Mouse (Mus musculus) erythroid progenitor cell, adult 5-6 weeks (primary cell): ENCODE measurements around the gene Ptprt. TPM values are rescaled to one million over a fixed set of nuclear protein-coding genes. Genes with fewer than 3 reads are reported as not detected.

Source experiments
- ATAC-seq: replicated peaks from 2 replicates; pipeline ENCODE4 v1.8.0; 2016; ENCODE audit warnings: moderate number of reproducible peaks, mild to moderate bottlenecking, moderate TSS enrichment, inconsistent platforms; ENCODE audit not compliant: poor library complexity, low FRiP score, severe bottlenecking
- total RNA-seq, 2 experiments: library from RNA; stranded (forward) in 1 of 2; stranded (reverse) in 1 of 2; fragments of 150-400 nt in 1 of 2; fragments of 186-747, 209-891 nt in 1 of 2; gene quantifications; 2 replicates each; pipeline versions ENCODE4 v1.2.3 to v1.2.4; 2015 to 2017; ENCODE audit warnings: low replicate concordance in 2 of 2

The Ptprt gene
- total RNA-seq, 2 experiments from 2014 or later, result not detected

DNA sequence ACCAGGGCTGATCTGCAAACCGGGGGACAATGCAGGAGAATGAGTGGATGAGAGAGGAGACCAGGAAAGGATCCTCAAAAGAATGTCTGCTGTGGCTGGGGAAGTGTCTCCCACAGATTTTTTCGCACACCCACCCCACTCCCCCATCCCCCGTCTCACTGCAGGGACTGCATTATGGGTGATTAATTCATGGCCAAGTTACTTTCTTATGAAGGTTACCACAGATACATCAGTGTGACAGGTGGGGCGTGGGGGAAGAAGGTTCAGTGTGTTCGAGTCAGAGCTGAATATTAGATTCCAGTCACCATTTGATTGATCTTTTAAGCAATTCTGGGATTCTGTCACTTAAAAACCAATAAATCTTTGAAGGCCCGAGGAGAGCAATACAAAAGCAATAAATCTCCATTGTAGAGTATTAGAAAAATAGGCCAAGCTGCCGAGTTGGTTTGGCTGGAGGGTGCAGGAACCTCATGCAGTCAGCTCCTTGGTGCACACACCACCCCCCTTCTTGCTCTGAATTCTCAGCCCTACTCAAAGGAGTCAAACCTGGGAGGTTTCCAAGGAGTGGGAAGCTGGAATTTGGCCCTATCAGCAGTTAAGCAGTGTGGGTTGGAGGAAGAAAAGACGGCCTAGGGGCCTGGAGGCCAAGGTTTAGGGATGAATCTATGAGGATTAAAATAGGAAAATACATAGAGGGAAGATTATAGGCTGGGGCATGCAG is 854.5 kb downstream of the Ptprt start:
- ATAC-seq, result no peak

DNA sequence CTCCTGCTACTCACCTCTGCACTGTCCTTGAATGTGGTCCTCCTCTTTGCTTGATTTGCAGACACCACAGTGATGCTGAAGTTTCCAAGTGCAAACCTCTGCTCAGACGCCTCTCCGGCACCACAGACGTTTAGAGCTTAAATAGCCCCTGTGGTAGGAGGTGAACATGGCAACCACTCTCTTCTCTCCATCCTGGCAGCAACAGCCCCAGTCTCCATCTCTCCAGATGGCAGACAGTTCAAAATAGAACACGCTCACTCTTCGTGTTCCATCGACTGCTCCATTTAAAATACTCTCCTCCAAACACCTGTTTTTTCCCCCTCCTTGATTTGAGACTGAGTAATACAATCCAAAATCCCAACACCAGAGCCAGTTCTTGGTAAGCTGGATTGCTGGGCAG is 861.0 kb downstream of the Ptprt start:
- ATAC-seq, result no peak

DNA sequence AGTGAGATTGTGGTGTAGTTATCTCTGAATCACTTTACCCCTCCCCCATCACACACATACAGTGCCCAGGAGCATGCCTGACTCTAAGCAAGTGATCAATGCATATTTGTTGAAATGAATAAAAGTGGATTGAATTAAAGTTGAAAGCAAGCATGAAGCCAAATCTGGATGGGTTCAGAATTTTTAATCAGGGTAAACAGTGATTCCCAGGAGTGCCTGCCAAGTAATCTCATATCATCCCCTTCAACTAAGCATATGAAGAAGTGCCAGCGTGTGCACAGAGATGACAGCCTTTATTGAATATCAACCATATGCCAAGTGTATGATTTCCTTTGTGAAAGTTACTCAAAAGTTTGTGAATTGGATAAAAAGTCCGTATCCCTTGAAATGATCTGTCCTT is 893.4 kb downstream of the Ptprt start:
- ATAC-seq, result no peak

DNA sequence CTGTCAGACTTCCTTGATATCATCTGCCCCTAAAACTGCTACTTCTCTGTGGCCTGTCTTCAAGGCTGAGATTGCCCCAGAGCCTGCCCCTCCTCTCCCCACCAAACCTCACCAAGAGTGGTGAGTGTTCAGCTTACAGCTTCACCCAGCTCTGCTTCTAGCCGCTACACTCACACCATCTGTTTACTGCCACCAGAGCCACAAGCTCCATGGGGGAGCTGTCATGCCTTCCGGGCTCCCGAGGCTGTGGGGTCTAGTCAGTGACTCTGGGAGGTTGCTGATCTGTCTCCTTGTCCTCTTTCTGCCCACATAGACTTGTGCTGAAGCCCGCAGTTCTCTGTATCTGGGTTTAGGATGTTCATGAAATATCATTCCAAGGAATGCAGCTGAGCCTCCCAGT is 947.9 kb downstream of the Ptprt start:
- ATAC-seq, result no peak

DNA sequence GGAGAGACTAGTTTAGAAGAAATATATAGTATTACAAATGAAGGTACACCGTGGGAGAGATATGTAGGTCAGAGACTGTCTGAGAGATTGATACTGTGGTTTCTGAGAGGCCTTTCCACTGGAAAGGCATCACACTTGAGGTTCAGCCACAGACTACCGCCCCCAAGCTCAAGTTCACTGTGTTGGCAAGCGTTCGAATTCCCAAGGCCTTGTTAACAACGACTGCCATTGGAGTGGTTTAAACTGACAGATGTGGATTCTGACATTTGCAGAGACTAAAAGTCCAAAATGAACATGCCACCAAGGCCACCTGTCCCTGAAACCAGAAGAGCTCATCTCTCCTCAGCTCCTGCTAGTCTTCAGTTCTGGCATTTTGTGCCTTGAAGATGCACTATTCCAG is 951.6 kb downstream of the Ptprt start:
- no peak for ATAC-seq

DNA sequence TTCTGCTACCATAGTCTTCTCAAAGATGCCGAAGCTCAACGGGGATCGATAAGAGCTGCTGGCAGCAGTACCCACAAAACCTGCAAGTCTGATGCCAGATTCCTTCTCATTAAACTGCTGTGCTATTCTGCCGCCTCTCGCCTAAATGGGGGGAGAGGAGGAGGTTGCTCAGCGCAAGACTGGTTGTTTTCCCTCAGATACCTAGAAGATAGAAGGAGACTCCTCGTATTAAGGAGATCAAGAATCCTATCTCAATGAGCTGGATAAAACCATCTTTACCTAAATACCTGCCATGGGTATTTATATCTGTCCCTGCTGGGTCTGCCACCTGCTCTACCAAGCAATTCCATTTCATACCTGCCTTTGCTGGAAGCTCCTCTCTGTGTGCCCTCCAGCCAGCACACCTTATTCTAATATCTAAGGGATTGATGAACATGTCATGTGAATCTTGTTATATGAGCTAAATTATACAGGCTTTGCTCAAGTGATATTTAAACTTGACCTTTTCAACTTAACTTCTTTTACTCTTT is 954.5 kb downstream of the Ptprt start:
- ATAC-seq, result no peak

DNA sequence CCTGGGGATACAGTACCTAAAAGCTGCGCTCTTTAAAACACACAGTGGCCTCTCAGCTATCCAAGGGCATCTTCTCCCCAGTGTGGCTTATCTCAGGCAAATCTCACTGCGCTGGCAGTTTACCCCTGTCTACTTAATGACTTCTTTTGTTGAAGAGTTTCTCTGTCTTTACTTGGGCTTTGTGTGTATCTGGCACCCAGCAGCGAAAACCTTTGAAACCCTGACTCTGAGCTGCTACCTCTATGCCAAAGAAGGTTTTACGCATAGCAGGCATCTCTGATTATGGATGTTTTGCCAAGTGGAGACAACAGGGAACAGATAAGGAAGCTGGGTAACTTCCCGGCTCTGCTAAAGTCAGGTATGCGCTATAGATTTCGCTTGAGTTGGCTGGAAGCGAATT is 956.1 kb downstream of the Ptprt start:
- ATAC-seq, result no peak

DNA sequence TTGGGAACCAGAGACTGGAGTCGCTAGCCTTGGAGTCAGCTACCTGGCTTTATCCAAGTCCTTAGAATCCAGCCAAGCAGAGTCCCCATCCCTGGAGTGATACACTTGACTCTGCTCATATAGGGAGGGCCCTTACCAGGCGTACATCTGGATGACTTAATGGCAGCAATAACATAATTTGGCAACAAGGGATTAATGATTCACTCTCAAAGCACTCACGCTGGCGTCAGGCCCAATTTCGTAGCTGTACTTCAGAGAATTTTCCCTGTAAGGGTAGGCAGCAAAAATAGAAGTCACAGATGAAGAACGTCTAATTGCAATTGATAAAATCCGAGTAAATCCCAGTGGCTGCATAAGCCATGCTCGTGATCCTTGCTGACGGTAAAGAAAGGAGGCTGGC is 956.5 kb downstream of the Ptprt start:
- ATAC-seq, result no peak

DNA sequence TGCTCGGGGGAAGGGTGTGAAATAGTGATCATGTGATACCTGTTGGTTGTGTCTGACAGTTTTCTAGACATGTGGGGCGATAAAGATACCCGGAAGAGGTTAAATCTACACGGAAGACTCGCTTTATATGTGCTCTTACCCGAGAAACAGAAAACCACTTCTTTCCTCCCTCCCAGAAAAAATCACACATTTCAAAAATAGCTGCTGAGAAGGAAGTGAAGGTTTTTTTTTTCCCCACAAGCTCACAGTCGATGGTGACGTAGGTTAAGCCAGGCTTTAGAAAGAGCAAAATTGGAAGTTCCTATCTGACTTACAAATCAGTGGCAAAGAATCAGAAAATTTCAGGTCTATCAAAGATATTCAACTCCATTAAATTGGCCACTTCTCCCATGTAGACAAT is 965.1 kb downstream of the Ptprt start:
- no peak for ATAC-seq

DNA sequence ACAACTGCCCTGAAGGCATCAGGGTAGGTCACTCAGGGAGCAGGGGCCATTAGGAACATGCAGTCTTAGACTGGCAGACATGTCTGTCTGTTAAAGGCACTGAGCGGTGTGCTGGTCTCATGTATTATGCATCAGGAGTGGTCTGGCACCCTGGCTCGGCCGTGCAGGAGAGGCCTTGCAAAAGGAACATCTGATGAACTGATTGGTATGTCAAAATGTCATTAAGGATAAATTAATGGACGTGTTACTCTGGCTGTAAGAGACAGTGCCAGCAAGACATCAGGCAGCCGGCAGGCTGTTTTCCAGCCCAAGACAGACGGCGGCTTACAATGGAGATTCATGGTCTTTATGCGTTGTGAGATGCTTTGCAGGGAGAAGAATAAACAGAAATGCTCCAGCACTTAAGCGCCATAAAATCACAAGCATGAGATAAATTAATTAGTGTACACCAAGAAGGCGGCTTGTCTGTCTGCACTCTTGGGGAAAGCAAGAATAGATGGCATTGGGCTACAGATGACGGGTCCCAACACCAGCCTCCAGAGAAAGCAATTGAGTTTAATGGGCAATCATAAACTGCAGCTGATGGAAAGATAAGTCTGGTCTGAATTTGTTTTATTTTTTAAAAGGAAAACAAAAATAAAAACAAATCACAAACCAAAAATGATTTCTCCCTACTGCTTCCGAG is 992.5 kb downstream of the Ptprt start:
- ATAC-seq, result no peak

DNA sequence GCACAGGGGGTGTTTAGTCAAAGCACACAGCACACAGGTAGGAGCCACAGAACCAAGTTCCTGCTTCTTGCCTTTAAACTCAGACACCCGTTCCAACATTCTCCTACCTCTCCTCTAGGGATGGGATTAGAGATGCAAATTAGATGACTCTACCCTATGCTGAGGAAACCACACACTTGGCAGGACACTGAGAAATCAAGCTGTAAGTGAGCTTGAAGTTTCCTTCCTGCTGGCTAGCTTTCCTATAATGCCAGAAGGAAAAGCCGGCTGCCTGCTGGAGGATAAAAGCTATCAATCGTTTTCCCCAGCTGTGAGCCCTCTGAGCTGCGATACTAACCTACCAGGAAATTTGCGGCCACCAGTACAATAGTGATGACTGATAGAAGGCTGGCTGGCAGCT is 999.0 kb downstream of the Ptprt start:
- ATAC-seq, result no peak

DNA sequence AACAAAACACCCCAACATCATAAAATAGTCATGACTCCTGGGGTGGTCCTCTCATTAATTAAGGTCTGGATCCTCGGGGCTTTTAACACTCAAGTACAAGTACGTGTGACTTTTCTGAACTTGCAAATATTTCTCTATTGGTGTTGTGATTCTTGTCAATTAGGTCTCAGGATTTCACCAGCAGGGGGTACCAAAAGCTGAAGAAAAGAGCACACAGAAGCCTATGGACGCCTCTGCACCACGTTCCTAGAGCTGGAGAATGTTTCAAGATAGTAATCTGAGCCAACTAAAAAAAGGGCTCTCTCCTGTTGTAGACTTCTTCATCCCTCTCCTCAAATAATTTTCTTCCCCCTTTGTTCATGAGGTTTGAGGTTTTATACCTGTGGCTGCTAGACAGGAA is 1000.1 kb downstream of the Ptprt start:
- no peak for ATAC-seq

DNA sequence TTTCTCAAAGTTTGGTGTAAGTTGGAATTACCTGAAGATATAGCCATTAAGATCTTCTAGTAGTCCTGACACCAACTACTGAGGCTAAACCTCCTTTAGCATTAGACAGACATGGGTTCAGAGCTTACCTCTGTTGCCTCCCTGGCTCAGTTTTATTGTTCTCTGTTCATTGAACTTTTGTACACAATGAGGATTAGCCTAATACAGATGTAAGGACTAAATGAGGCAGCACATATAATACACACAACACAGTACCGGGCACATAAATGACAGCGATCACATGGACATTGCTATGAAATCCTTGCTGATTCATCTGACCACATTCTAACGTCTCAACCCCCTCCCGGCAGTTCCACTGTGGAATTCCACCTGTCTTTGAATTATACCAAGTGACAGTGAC is 1003.9 kb downstream of the Ptprt start:
- ATAC-seq, result no peak

DNA sequence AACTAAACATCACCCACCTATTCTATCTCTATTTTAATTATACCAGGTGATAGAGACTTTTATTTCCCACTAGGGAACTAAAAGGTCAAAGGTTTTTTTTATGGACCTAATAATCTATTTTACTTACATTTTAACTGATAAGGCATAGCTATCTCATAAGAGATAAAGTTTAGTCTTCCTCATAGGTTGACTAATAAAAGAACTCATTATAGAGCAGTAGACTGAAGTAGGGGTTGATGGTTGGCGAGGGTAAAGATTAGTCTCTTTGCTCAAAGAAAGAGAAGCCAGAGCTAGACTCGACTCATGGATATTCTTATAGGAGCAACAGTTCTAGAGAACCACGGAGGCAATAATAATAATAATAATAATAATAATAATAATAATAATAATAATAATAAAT is 1004.3 kb downstream of the Ptprt start:
- no peak for ATAC-seq

DNA sequence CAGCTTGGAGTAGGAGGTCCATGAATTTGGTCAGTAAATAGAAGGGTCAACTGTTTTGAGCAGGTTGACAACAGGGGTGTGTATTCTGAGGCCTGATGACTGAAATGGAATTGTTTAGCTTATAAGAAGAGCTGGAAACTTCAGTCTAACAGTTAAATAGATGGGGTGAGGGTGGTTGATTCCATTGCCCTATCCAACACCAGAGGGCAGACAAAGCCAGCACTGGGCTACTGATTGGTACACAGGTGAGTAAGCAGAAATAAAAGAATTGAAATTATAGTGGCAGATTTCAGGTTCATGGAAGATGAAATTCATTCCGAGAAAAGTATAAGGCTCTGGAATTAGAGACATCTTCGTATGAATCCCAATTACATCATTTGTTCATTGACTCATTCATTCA is 1020.1 kb downstream of the Ptprt start:
- ATAC-seq, result no peak

DNA sequence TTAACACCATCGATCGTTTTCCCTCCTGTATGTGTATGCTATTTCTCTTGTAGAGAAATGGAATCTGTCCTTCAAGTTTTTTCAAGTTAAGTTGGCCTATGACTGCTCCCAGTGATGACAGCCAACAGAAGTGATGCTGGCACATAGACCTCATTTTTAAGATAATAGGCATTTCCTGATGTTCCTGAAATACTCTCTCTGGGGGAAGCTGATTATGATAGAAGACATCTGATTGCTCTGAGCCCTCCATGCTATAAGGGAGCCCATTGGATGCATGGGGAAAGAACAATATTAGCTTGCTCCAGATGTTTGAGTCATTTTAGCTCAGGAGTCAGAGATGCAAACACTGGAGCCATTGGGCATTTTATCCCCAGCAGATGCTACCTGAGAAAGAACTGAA is 1026.9 kb downstream of the Ptprt start:
- no peak for ATAC-seq

DNA sequence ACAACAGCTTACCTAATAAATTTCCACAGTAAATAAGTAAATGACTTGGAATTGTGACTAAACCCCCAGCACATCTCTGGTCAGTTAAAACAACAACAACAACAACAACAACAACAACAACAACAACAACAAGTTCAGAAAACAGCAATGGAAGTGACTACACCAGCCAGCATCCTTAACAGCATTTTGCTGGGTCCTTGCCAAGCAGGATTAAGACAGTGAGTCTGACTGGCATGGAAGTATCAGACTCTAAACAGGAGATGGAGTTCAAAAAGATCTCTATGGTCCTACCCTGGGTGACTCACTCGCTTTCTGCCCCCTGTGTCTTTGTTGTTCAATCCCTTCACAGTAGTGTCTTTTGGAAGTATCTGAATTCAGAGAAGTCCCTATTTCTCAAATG is 1035.1 kb downstream of the Ptprt start:
- no peak for ATAC-seq

DNA sequence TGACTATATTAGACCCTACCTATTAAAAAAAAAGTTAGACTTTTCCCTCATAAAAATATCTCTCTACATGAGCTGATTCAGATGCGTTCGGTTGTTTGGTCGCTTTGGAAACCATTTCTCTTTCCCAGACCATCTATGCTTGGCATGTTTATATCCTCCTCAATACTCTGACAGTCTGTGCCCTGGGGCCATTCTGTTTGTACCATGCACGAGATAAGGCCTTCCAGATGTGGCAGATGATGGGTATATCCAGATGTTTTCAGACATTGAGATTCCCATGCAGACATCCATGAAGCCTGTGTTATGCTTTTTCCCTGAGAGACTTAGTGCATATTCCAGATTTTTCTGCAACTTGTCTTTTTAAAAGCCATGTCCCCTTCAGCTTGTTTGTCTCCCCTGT is 1052.5 kb downstream of the Ptprt start:
- no peak for ATAC-seq

DNA sequence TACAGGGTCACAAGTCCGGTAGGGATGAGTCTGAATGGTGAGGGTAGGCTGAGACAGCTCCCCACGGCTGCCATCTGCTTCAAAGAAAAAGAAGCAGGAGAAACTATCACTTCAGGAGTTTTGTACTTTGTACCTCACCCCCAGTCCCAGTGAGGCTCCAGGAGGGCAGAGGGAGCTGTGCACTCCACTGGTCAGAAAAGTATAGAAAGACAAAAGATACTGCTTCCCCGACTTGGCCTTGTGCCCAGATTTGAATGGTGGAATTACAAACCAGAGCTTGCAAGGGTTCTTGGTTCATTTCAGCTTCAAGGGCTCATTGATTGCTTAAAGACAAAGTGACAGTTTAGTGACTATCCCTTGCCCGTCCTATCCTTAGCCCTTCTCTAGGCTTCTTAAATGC is 1053.6 kb downstream of the Ptprt start:
- ATAC-seq, result no peak

DNA sequence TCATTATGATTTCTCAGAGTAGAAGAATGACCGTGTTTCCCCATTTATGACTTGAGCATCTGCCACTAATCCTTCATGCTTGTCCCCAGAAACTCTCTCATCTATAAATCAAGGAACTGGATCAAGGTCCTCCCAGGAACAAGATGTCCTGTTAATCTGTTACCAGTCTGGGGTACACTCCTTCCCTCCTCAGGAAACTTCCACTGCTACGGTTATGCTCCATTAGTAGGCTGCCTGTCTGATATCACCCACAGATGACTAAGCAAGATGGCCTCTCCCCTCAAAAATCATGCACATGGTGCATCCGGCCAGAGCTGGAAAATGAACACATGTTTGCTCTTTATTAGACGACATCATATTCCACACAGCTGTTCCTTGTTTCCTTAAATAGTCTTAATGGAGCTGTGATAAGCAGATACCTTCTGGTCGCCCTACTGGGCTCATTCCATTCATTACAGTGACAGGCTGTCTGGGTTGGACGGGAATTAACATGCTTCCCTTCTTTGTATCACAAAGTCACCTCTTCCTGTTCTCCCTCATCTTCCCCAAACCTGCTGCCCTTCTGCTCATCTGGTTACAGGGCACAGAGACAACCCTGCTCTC is 1060.6 kb downstream of the Ptprt start:
- ATAC-seq, result no peak
